Mouse (Mus musculus) hindbrain, embryonic 10.5 days (tissue): ENCODE results near the gene Chchd5. TPM values are rescaled to one million over a fixed set of nuclear protein-coding genes. Genes with fewer than 3 reads are reported as not detected.

ENCODE experiments used
- polyA plus RNA-seq: library from polyadenylated mRNA; unstranded; fragments of >200 nt; fragmentation: Nextera tagmentation; extraction: Ambion mirVana; gene quantifications from 2 replicates; pipeline ENCODE4 v1.2.1, GENCODE M21; 2016

Gene Chchd5
- polyA plus RNA-seq, 1 experiment from 2014 or later, result 29.3 TPM

Other genes with a start within 250 kb of the Chchd5 start
- gene Zc3h8, start 185.6 kb upstream of the Chchd5 start, polyA plus RNA-seq, result 6.8 and 8.5 TPM in 2 replicates
- 1.4 and 2.2 TPM in 2 replicates for gene Zc3h6, start 162.3 kb upstream of the Chchd5 start, polyA plus RNA-seq
- 14.3 and 16.9 TPM in 2 replicates for gene Gm10762, start 162.0 kb upstream of the Chchd5 start, polyA plus RNA-seq
- gene Vinac1, start 81.5 kb upstream of the Chchd5 start, polyA plus RNA-seq, result 0.10 and 0.14 TPM in 2 replicates
- 13.0 and 14.1 TPM in 2 replicates for gene Ttl, start 63.8 kb upstream of the Chchd5 start, polyA plus RNA-seq
- gene Polr1b, start 28.7 kb upstream of the Chchd5 start, polyA plus RNA-seq, result 31.5 and 34.9 TPM in 2 replicates
- gene Slc20a1, start 69.1 kb downstream of the Chchd5 start, polyA plus RNA-seq, result 37.8 and 46.9 TPM in 2 replicates
- 50.8 and 59.3 TPM in 2 replicates for gene Ckap2l, start 167.5 kb downstream of the Chchd5 start, polyA plus RNA-seq
- gene Il1a, start 180.3 kb downstream of the Chchd5 start, polyA plus RNA-seq, result not detected in 2 replicates
- gene Il1b, start 241.4 kb downstream of the Chchd5 start, polyA plus RNA-seq, result not detected in 2 replicates